In genomic region chr2:117200869-117201338, GRCm38 (mm10) we compare ENCODE assay signal across 15 mouse cellular contexts. TPM values are rescaled to one million over a fixed set of nuclear protein-coding genes. Genes with fewer than 3 reads are reported as not detected.
DNase-seq lines count a peak whose midpoint lies in the region; ATAC-seq and TF ChIP-seq lines count a peak whose summit lies in the region.
"Had no signal": no experiment of that assay in that cellular context is flagged by ENCODE, and none has a peak within 500 bp of the region (broad histone marks: within the 10 kb centered on the region; RNA-seq: fewer than 3 reads in every experiment).

No protein-coding gene starts in this region.

- no peaks in the 10 kb centered on the region for H3K36me3 ChIP-seq in forebrain, embryonic 15.5 days
- no peaks in the 10 kb centered on the region for H3K36me3 ChIP-seq in forebrain, embryonic 10.5 days (replicated peaks)
- H3K36me3 ChIP-seq in intestine, embryonic 14.5 days (ENCODE audit: control insufficient read depth, insufficient read depth, low read length): no peaks in the 10 kb centered on the region
- H3K36me3 ChIP-seq in intestine, postnatal 0 days (ENCODE audit: control insufficient read depth, insufficient read depth): no peaks in the 10 kb centered on the region
- H3K36me3 ChIP-seq in limb, embryonic 14.5 days (ENCODE audit: control insufficient read depth, insufficient read depth, low read length): no peaks in the 10 kb centered on the region
- no peaks in the 10 kb centered on the region for H3K36me3 ChIP-seq in midbrain, embryonic 15.5 days (replicated peaks)
- H3K36me3 ChIP-seq: embryonic facial prominence, embryonic 10.5 days; G1E had no signal

- ATAC-seq in forebrain, embryonic 15.5 days (replicated peaks): peak; percentile 51; the same call in 1 of the 2 replicates
- no peak for ATAC-seq in intestine, embryonic 14.5 days (replicated peaks; ENCODE audit: low FRiP score, low TSS enrichment, low read depth)
- ATAC-seq in intestine, postnatal 0 days: no peak
- ATAC-seq in limb, embryonic 14.5 days (ENCODE audit: low FRiP score, low read depth): peak; percentile 34; the same call in 1 of the 2 replicates
- ATAC-seq in midbrain, embryonic 15.5 days (replicated peaks): peak; percentile 67; the same call in 1 of the 2 replicates
- ATAC-seq: inflammation-experienced regulatory T-cells, adult 6 months had no signal

- 35% methylated on average over 9 of the region's 9 CpGs for WGBS in forebrain, embryonic 15.5 days
- WGBS in forebrain, embryonic 10.5 days: 54% methylated on average over 9 of the region's 9 CpGs
- 35% methylated on average over 9 of the region's 9 CpGs for WGBS in intestine, embryonic 14.5 days
- 49% methylated on average over 9 of the region's 9 CpGs for WGBS in intestine, postnatal 0 days
- WGBS in limb, embryonic 14.5 days: 40% methylated on average over 9 of the region's 9 CpGs
- WGBS in midbrain, embryonic 15.5 days: 22% methylated on average over 9 of the region's 9 CpGs

- no peak overlapping the region for H3K4me2 ChIP-seq in forebrain, embryonic 15.5 days (replicated peaks)
- no peak overlapping the region for H3K4me2 ChIP-seq in intestine, embryonic 14.5 days (ENCODE audit: low read length)
- H3K4me2 ChIP-seq in intestine, postnatal 0 days (replicated peaks; ENCODE audit: low read depth): no peak overlapping the region
- no peak overlapping the region for H3K4me2 ChIP-seq in limb, embryonic 14.5 days (replicated peaks; ENCODE audit: low read depth, low read length, severe bottlenecking)
- no peak overlapping the region for H3K4me2 ChIP-seq in midbrain, embryonic 15.5 days

- TF ChIP-seq POLR2A in limb, embryonic 14.5 days (IDR thresholded peaks at IDR 0.05; ENCODE audit: borderline replicate concordance, extremely low read depth, insufficient read depth, insufficient read length): no peak

- H3K27me3 ChIP-seq in forebrain, embryonic 15.5 days: no peaks in the 10 kb centered on the region
- H3K27me3 ChIP-seq in forebrain, embryonic 10.5 days (ENCODE audit: poor library complexity, severe bottlenecking): no peaks in the 10 kb centered on the region
- H3K27me3 ChIP-seq in intestine, embryonic 14.5 days (replicated peaks; ENCODE audit: control insufficient read depth, insufficient read depth, low read length): no peaks in the 10 kb centered on the region
- H3K27me3 ChIP-seq in intestine, postnatal 0 days (replicated peaks; ENCODE audit: control insufficient read depth, insufficient read depth, low read length): no peaks in the 10 kb centered on the region
- no peaks in the 10 kb centered on the region for H3K27me3 ChIP-seq in limb, embryonic 14.5 days (ENCODE audit: control insufficient read depth, insufficient read depth, low read length)
- no peaks in the 10 kb centered on the region for H3K27me3 ChIP-seq in midbrain, embryonic 15.5 days (replicated peaks)

- no peak for DNase-seq in forebrain, embryonic 10.5 days (ENCODE audit: extremely low spot score, low spot score)
- peak; percentile 55 for DNase-seq in intestine, embryonic 14.5 days (ENCODE audit: low spot score)
- DNase-seq in limb, embryonic 14.5 days (ENCODE audit: low spot score): no peak
- no peak for DNase-seq in adrenal gland, adult 2 months
- DNase-seq in ovary, postnatal 14 days (ENCODE audit: low spot score): no peak
- DNase-seq: cerebellum, adult 2 months; left cerebral cortex, postnatal 4 days; right cerebral cortex, adult 18-20 months had no signal

- no peak for TF ChIP-seq CTCF in intestine, postnatal 0 days (IDR thresholded peaks at IDR 0.05; ENCODE audit: low read depth)

- no peaks in the 10 kb centered on the region for H3K9me3 ChIP-seq in forebrain, embryonic 15.5 days
- H3K9me3 ChIP-seq in forebrain, embryonic 10.5 days: no peaks in the 10 kb centered on the region
- H3K9me3 ChIP-seq in intestine, embryonic 14.5 days (ENCODE audit: control insufficient read depth, low read length): no peaks in the 10 kb centered on the region
- no peaks in the 10 kb centered on the region for H3K9me3 ChIP-seq in intestine, postnatal 0 days (ENCODE audit: control insufficient read depth)
- H3K9me3 ChIP-seq in limb, embryonic 14.5 days (ENCODE audit: control insufficient read depth, low read length): no peaks in the 10 kb centered on the region
- H3K9me3 ChIP-seq in midbrain, embryonic 15.5 days: no peaks in the 10 kb centered on the region
- H3K9me3 ChIP-seq: embryonic facial prominence, embryonic 10.5 days; G1E had no signal

- H3K4me3 ChIP-seq in forebrain, embryonic 15.5 days: no peak overlapping the region
- H3K4me3 ChIP-seq in forebrain, embryonic 10.5 days: no peak overlapping the region
- H3K4me3 ChIP-seq in intestine, embryonic 14.5 days (ENCODE audit: low read depth, low read length): no peak overlapping the region
- H3K4me3 ChIP-seq in intestine, postnatal 0 days (ENCODE audit: low read depth, low read length): no peak overlapping the region
- no peak overlapping the region for H3K4me3 ChIP-seq in limb, embryonic 14.5 days (replicated peaks; ENCODE audit: low read length)
- no peak overlapping the region for H3K4me3 ChIP-seq in midbrain, embryonic 15.5 days
- H3K4me3 ChIP-seq: embryonic facial prominence, embryonic 10.5 days had no signal

- no peak overlapping the region for H3K9ac ChIP-seq in forebrain, embryonic 15.5 days (replicated peaks)
- no peak overlapping the region for H3K9ac ChIP-seq in intestine, embryonic 14.5 days (ENCODE audit: low read length)
- no peak overlapping the region for H3K9ac ChIP-seq in intestine, postnatal 0 days (ENCODE audit: low read depth, low read length)
- H3K9ac ChIP-seq in limb, embryonic 14.5 days (ENCODE audit: low read depth, low read length, severe bottlenecking): no peak overlapping the region
- no peak overlapping the region for H3K9ac ChIP-seq in midbrain, embryonic 15.5 days

- no peak overlapping the region for H3K27ac ChIP-seq in forebrain, embryonic 15.5 days (replicated peaks)
- no peak overlapping the region for H3K27ac ChIP-seq in forebrain, embryonic 10.5 days
- no peak overlapping the region for H3K27ac ChIP-seq in intestine, embryonic 14.5 days (ENCODE audit: low read depth)
- no peak overlapping the region for H3K27ac ChIP-seq in intestine, postnatal 0 days (ENCODE audit: low read depth, low read length)
- no peak overlapping the region for H3K27ac ChIP-seq in limb, embryonic 14.5 days (replicated peaks; ENCODE audit: low read depth, low read length)
- no peak overlapping the region for H3K27ac ChIP-seq in midbrain, embryonic 15.5 days
- H3K27ac ChIP-seq: embryonic facial prominence, embryonic 10.5 days; macrophage had no signal

- no peaks in the 10 kb centered on the region; the same call in 1 of the 2 replicates for H3K4me1 ChIP-seq in forebrain, embryonic 15.5 days
- H3K4me1 ChIP-seq in forebrain, embryonic 10.5 days: peaks cover 27% of the 10 kb centered on the region
- H3K4me1 ChIP-seq in intestine, embryonic 14.5 days (replicated peaks; ENCODE audit: control insufficient read depth, insufficient read depth, low read length): peaks cover 9% of the 10 kb centered on the region; the same call in 1 of the 2 replicates
- no peaks in the 10 kb centered on the region for H3K4me1 ChIP-seq in intestine, postnatal 0 days (replicated peaks; ENCODE audit: control insufficient read depth, insufficient read depth, low read length)
- peaks cover 3% of the 10 kb centered on the region; the same call in 1 of the 2 replicates for H3K4me1 ChIP-seq in limb, embryonic 14.5 days (ENCODE audit: control insufficient read depth, insufficient read depth, low read length)
- H3K4me1 ChIP-seq in midbrain, embryonic 15.5 days: no peaks in the 10 kb centered on the region

RNA-seq across cellular contexts. Expression of gene Fam98b, which starts 48.6 kb away (rescaled TPM):
- 14.6 and 16.4 TPM in 2 replicates for polyA plus RNA-seq in forebrain, embryonic 15.5 days (2015; fragmentation: Nextera tagmentation; extraction: Ambion mirVana)
- polyA plus RNA-seq in forebrain, embryonic 10.5 days (2016; fragmentation: Nextera tagmentation; extraction: Ambion mirVana): 24.6 and 26.1 TPM in 2 replicates
- 7.2 and 7.6 TPM in 2 replicates for polyA plus RNA-seq in intestine, embryonic 14.5 days (2014; fragmentation: Nextera tagmentation; extraction: Ambion mirVana)
- 8.5 and 9.0 TPM in 2 replicates for polyA plus RNA-seq in intestine, postnatal 0 days (2015; fragmentation: Nextera tagmentation; extraction: Ambion mirVana)
- 20.9 and 36.5 TPM in 2 replicates for polyA plus RNA-seq in limb, embryonic 14.5 days (2012; rRNA removed)
- polyA plus RNA-seq in limb, embryonic 14.5 days (2014; fragmentation: Nextera tagmentation; extraction: Ambion mirVana): 10.0 and 10.4 TPM in 2 replicates
- polyA plus RNA-seq in midbrain, embryonic 15.5 days (2015; fragmentation: Nextera tagmentation; extraction: Ambion mirVana): 15.1 and 15.4 TPM in 2 replicates
- total RNA-seq in adrenal gland, adult 2 months (2021): 10 to 100 TPM; 34.0 to 44.7 TPM
- polyA plus RNA-seq in adrenal gland, adult 2 months (2012; rRNA removed): 2.1 and 3.1 TPM in 2 replicates

Comparison
In these comparisons a context has a peak if more than half of its experiments do, and no peak if none do; other contexts are left out.
1. ATAC-seq: peak in forebrain, embryonic 15.5 days (single experiment), limb, embryonic 14.5 days (single experiment) and midbrain, embryonic 15.5 days (single experiment); none in intestine, embryonic 14.5 days (single experiment) and intestine, postnatal 0 days (single experiment).